Mouse (Mus musculus) regulatory T cell (primary cell): ENCODE measurements around the gene Pf4.
"Not testable (repeated sequence)": the region's sequence is repeated elsewhere in the genome, so short reads cannot be mapped to it uniquely, and the experiment has no call there.

Experiments used
- in situ Hi-C: fragments of 300-600 bp; cut with MboI, MseI; formaldehyde crosslinking; loops from one replicate; pipeline ENCODE4 v1.15.1; 2025; ENCODE audit warnings: high pct_unique_total_duplicates

The Pf4 gene

DNA sequence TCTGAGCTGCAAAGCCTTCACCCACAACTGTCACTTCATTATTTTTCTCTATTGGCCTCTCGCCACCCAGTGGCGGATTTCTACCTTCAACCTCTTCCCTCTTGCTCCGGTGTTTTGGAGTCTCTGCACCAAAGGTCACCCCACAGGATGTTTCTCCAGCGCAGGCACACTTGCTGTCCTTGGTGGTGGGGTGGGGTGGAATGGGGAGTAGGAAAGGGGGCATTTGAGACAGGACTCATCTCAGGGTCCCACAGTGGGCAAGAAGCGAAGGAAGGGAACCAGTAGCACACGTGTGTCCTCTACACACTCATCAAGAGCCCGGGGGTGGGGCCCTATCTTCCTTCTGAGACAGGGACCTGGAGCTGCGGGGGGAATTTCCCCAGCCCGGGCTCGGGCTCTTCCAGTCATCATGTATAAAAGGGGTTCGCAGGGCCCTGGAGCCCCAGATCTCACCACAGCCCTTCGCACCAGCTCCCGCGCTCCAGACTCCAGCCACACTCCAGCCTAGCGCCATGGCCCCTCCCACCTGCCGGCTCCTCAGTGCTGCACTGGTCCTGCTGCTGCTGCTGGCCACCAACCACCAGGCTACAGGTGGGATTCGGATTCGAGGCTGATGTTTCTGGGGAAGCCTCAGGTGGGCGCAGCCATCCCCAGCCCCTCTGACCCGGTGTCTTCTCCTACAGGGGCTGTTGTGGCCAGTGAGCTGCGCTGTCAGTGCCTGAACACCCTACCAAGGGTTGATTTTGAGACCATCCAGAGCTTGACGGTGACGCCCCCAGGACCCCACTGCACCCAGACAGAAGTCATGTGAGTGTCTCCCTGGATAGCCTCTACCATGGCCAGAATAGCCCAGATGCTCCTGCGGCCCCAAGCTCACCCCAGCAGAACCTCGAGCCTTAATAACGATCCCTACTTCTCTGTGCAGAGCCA is 13.7 kb downstream of the Pf4 start, which contains the start of gene Cxcl3:
Gene Cxcl3, plus strand, starts transcription at position 445 of the 930 bp plus-strand sequence.
- in situ Hi-C loops = loop anchor here (5.0 kb wide), 1 partner anchor 129 kb away; no protein-coding TSS in a partner anchor

DNA sequence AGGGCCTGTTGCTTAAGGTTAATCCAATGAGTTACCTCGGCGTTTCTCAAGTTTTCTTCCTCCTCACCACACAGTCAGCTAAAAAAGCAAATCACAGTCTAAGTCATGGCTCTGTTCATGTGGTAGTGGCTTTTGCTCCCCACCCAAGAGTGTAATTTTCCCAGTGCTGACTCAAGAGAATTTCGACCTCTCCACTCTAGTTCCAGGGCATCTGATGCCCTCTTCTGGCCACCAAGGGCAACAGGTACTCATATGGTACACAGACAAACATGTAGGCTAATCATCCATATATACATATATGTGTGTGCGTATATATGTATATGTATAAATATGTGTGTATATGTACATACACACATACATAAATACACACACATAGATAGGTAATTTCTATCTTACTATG is 15.9 kb downstream of the Pf4 start:
- in situ Hi-C loops = loop anchor here (5.0 kb wide), 1 partner anchor 131 kb away; no protein-coding TSS in a partner anchor

DNA sequence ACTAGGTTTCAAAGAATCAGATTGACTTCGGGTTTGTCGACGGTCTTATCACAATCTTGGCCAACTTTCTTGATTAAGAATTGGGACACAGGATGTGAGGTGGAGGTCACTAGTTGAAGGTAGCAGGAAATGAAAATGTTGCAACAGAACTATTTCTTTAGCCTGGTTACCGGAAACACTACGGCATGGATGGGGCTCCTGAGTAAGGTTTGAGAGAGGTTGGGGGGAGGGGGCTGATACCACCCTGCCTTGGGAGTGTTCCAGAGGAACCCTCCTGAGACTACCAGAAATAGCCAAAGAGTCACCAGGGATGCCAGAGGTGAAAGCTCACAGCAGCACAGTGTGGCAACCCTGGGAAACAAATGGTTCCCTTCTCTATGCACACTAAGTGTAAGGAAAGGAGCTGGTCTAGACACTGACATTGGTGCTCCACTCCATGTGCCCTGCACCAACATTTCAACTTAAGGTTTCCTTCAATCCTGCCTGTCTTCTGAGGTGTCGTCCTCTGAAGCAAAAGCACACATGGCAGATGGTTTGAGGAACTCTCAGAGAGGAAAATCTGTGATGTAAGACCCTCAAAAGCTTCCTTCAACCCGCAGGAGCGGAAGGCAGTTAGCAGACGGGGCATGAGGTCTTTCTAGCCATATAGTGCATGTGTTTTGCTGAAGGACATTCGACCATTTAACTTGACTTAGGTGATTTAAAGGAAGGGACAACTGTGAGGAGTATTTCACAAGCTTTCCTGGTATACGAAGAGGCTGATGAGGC is 17.3 kb downstream of the Pf4 start:
- in situ Hi-C loops = loop anchor here (5.0 kb wide), 1 partner anchor 132 kb away; no protein-coding TSS in a partner anchor

- in situ Hi-C loops = no loop called here
Observed at GRCm38 (mm10) chr5:90790074-90790502, 17.9 kb downstream of the Pf4 start.

DNA sequence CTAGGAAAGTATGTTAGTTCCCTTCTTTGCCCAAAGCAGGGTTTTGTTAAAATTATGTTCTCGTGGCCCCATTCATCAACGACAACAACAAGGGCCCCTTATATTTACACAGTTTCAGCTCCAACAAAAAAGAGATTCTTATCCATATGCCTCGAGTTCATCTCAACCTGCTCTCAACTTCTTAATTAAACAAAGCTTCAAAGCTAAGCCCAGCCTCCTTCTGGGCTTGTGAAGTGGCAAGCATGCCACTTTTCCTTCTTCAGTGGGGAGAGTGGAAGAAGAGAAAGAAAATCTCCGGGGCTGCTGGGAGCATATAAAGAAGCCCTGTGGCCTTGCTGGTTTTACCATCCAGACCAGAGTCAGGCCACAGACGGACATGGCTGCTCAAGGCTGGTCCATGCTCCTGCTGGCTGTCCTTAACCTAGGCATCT is 22.0 kb downstream of the Pf4 start, which contains the start of gene Cxcl15:
Gene Cxcl15, plus strand, starts transcription at position 340 of the 431 bp plus-strand sequence.
- in situ Hi-C loops = no loop called here

DNA sequence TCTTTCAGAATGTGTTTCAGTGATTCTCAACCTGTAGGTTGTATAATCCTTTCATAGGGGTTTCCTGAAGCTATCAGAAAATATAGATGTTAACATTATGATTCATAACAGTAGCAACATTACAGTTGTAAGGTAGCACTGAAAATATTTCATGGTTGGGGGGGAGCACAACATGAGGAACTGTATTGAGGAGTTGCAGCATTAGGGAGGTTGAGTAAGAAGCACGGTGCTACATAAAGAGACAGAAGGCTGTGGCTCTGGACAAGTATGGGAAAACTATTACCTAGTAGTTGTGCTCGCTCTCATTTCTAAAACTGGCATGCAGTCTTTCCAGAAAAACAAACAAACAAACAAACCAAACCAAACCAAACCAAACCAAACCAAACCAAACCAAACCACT is 23.2 kb downstream of the Pf4 start:
- in situ Hi-C loops = not testable (repeated sequence)

DNA sequence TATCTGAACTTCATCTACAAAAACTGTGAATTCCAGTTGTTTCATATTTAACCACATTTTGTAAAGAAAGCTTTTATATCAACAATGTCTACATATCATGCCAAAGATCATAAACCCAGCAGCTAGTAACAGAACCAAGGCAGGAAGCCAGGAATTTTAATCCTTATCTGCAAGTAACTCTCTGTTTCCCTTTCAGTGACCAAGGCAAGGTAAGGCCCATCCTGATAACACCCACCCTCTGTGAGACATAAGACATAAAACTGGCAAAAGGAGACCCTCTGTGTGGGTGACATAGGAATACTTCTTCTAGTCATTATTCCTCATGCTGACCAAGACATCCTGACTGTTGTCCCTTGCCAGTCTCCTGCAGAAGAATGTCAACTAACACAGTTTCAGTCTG is 32.3 kb downstream of the Pf4 start:
- in situ Hi-C loops = loop anchor here (5.0 to 25.0 kb wide), 3 partner anchors 38 to 767 kb away; no protein-coding TSS in a partner anchor

DNA sequence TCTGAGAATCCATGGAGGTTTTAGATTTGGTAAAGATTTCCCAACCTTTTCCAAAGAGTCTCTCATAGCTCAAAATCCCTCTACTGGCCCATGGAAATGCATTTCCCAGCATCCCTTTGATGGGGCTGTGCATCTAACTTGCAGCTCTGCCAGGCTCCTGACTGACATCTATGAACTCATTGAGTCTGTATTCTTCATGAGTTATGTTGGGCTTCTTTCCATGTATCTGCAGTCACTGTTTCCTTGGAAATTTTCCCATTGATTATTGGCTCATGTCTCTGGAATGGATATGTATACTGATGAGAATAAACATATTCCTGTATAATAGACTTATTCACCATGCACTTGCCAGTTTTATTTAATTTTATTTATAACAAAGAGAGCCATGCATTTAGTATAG is 33.8 kb downstream of the Pf4 start:
- in situ Hi-C loops = loop anchor here (25.0 kb wide), 1 partner anchor 769 kb away; no protein-coding TSS in a partner anchor

DNA sequence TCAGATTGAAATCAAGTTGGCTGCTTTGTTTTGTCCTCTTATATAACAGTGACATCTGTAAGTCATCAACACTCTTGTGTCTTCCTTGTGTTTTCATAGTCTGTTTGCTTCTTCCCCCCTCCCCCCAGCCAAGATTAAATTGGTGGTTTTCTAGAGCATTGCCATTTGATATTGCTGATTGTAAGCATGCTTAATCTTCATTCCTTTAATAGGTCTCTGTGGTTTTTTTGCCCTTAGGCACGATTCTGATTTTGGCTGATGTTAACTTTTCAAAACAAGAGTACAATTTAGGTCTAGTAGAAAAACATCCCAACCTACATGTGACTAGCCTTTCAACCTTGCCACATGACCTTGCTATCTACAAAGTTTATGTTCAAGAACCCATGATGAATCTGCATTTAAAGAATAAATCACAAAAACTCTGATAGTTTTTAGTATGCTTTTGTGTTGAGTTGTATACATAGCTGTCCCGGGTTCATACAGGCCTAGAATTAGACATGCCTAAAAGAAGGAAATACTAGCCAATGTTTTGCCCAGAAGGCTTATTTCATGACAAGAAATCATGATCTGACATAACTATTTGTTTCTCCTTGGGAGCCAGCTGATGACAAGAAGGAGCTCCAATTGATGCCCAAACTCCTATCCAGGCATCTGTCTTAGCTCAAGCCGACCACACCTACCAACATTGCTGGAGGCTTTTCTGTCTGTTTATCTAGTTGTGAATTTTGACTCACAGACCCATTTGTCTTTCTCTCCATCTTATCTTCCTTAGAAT is 35.1 kb downstream of the Pf4 start:
- in situ Hi-C loops = loop anchor here (25.0 kb wide), 1 partner anchor 770 kb away; no protein-coding TSS in a partner anchor

DNA sequence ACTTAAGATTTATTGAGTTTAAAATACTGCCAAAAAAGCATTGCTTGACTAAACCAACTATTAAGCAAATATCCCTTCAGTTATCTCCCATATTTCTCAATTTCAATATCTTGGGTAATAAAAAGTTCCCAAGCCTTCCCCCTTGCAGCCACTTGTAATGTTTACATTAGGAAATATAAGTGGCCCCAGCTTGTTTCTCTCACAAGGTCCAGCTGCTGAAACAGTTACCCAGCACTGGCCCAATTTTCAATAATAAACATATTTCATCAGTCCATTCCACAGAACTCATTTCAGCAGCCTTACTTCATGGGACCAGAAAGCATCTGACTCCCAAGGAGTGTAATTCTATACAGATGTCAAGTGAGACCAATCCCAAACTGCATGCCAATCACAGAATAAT is 47.5 kb downstream of the Pf4 start:
- in situ Hi-C loops = loop anchor here (25.0 kb wide), 1 partner anchor 782 kb away; no protein-coding TSS in a partner anchor
